In genomic region chr5:18087919-18088445, GRCm38 (mm10) we compare ENCODE assay signal across 8 mouse cellular contexts.
DNase-seq lines count a peak whose midpoint lies in the region; ATAC-seq and TF ChIP-seq lines count a peak whose summit lies in the region.

No protein-coding gene starts in this region.

- H3K4me2 ChIP-seq in midbrain, postnatal 0 days (ENCODE audit: low read depth, low read length, poor library complexity, severe bottlenecking), result peak overlapping the region; percentile 29; the same call in 1 of the 2 replicates

- no peaks in the 10 kb centered on the region for H3K4me1 ChIP-seq in heart, adult 2 months (ENCODE audit: control insufficient read depth, insufficient read depth, low read length)
- no peaks in the 10 kb centered on the region for H3K4me1 ChIP-seq in heart, embryonic 10.5 days
- H3K4me1 ChIP-seq in midbrain, postnatal 0 days (ENCODE audit: insufficient read depth, low read length), result no peaks in the 10 kb centered on the region

- intact Hi-C loops in heart, adult 2 months (cut with DNase I), result loop anchor here (1.0 to 5.0 kb wide), 2 partner anchors 269 to 358 kb away; no protein-coding TSS in a partner anchor
- intact Hi-C loops in left cerebral cortex, postnatal 25 days (cut with DNase I), result loop anchor here (1.0 to 2.0 kb wide), 2 partner anchors 272 to 357 kb away; partner anchors contain the start of gene Gnai1

- no peak for TF ChIP-seq EP300 in heart, adult 2 months (IDR thresholded peaks at IDR 0.05; ENCODE audit: insufficient read depth, low read depth, low read length)

- no peaks in the 10 kb centered on the region for H3K36me3 ChIP-seq in heart, adult 2 months (ENCODE audit: control insufficient read depth, insufficient read depth, low read length)
- H3K36me3 ChIP-seq in heart, embryonic 10.5 days, result no peaks in the 10 kb centered on the region
- no peaks in the 10 kb centered on the region for H3K36me3 ChIP-seq in midbrain, postnatal 0 days (ENCODE audit: insufficient read depth, low read length)

- peak; percentile 74 for TF ChIP-seq CTCF in heart, adult 2 months (IDR thresholded peaks at IDR 0.05)
- peak; percentile 76 for TF ChIP-seq CTCF in midbrain, postnatal 0 days (IDR thresholded peaks at IDR 0.05)

- ATAC-seq in midbrain, postnatal 0 days (ENCODE audit: low FRiP score), result peak; percentile 87

- H3K9ac ChIP-seq in heart, adult 2 months (ENCODE audit: low read depth, low read length), result no peak overlapping the region
- no peak overlapping the region for H3K9ac ChIP-seq in midbrain, postnatal 0 days (replicated peaks; ENCODE audit: low read length, poor library complexity, severe bottlenecking)

- H3K4me3 ChIP-seq in heart, adult 2 months, result no peak overlapping the region
- H3K4me3 ChIP-seq in heart, embryonic 10.5 days, result no peak overlapping the region
- H3K4me3 ChIP-seq in midbrain, postnatal 0 days (ENCODE audit: low read depth, low read length), result no peak overlapping the region

- H3K27me3 ChIP-seq in heart, adult 2 months (ENCODE audit: control insufficient read depth, insufficient read depth, low read length), result no peaks in the 10 kb centered on the region
- no peaks in the 10 kb centered on the region for H3K27me3 ChIP-seq in heart, embryonic 10.5 days (ENCODE audit: insufficient read depth, poor library complexity, severe bottlenecking)
- H3K27me3 ChIP-seq in midbrain, postnatal 0 days (ENCODE audit: insufficient read depth, low read length), result no peaks in the 10 kb centered on the region

- no peaks in the 10 kb centered on the region for H3K79me2 ChIP-seq in heart, adult 2 months (replicated peaks; ENCODE audit: control insufficient read depth, insufficient read depth, low read length)

- TF ChIP-seq POLR2A in heart, adult 2 months (IDR thresholded peaks at IDR 0.05; ENCODE audit: insufficient read depth, low read depth, low read length), result no peak

- no peaks in the 10 kb centered on the region for H3K9me3 ChIP-seq in heart, embryonic 10.5 days
- H3K9me3 ChIP-seq in midbrain, postnatal 0 days (ENCODE audit: low read length), result no peaks in the 10 kb centered on the region

- H3K27ac ChIP-seq in heart, adult 2 months, result no peak overlapping the region
- H3K27ac ChIP-seq in heart, embryonic 10.5 days, result no peak overlapping the region
- no peak overlapping the region for H3K27ac ChIP-seq in midbrain, postnatal 0 days (ENCODE audit: low read depth, low read length)

- WGBS in heart, adult 2 months, result 16% methylated on average over 8 of the region's 8 CpGs
- 35% methylated on average over 8 of the region's 8 CpGs for WGBS in heart, embryonic 10.5 days
- 35% methylated on average over 8 of the region's 8 CpGs for WGBS in midbrain, postnatal 0 days

- DNase-seq in heart, adult 2 months, result peak in 1 of 2 experiments; percentile 18
- no peak for DNase-seq in heart, embryonic 10.5 days (ENCODE audit: low spot score)
- peak; percentile 63 for DNase-seq in cerebellum, adult 8-10 months
- DNase-seq in frontal cortex, postnatal 10 days (ENCODE audit: low spot score in 2 of 2), result peak; percentile 24 to 36
- DNase-seq in kidney, adult 11 months, result peak; percentile 80
- DNase-seq in left cerebral cortex, postnatal 25 days (ENCODE audit: low spot score in 2 of 2), result peak; percentile 45 to 86
- DNase-seq in midbrain, postnatal 0 days (ENCODE audit: low spot score), result peak; percentile 77
- DNase-seq in yolk sac, embryonic 10.5 days (ENCODE audit: low spot score), result peak; percentile 28
